Mouse (Mus musculus) kidney, postnatal 0 days (tissue): ENCODE measurements around the gene Ilf3. TPM values are rescaled to one million over a fixed set of nuclear protein-coding genes. Genes with fewer than 3 reads are reported as not detected.

ENCODE experiments used
- ATAC-seq: fragments of 200-750 bp; cut with Nextera tagmentation; replicated peaks from 2 replicates; pipeline ENCODE4 v1.8.0; 2017; ENCODE audit warnings: low read depth, moderate number of reproducible peaks, moderate TSS enrichment, moderate library complexity; ENCODE audit not compliant: low FRiP score
- DNase-seq: peaks from one replicate; pipeline ENCODE4 v3.0.0-alpha.2; 2016; ENCODE audit warnings: low spot score
- H3K27ac ChIP-seq: fragments of 300-500 bp; sonication (generic); 2 replicates; pipeline ENCODE4 v1.5.1; 2014; ENCODE audit warnings: mild to moderate bottlenecking
- H3K27me3 ChIP-seq: fragments of 300-500 bp; sonication (generic); 2 replicates; pipeline ENCODE4 v1.6.1; 2014; ENCODE audit warnings: low read length, mixed read lengths; ENCODE audit not compliant: insufficient read depth
- H3K36me3 ChIP-seq: fragments of 300-500 bp; sonication (generic); 2 replicates; pipeline ENCODE4 v1.6.1; 2014; ENCODE audit warnings: low read length, mixed read lengths; ENCODE audit not compliant: insufficient read depth
- H3K4me1 ChIP-seq: fragments of 300-500 bp; sonication (generic); replicated peaks from 2 replicates; pipeline ENCODE4 v1.6.1; 2014; ENCODE audit warnings: antibody characterized with exemption, low read length, mixed read lengths; ENCODE audit not compliant: insufficient read depth
- H3K4me2 ChIP-seq: fragments of 300-500 bp; sonication (generic); 2 replicates; pipeline ENCODE4 v1.6.1; 2014; ENCODE audit warnings: mild to moderate bottlenecking, low read length, moderate library complexity, mixed read lengths
- H3K4me3 ChIP-seq: fragments of 300-500 bp; sonication (generic); replicated peaks from 2 replicates; pipeline ENCODE4 v1.5.1; 2014; ENCODE audit warnings: low read depth, low read length
- H3K9ac ChIP-seq: fragments of 300-500 bp; sonication (generic); 2 replicates; pipeline ENCODE4 v1.6.1; 2014; ENCODE audit warnings: low read depth, low read length
- H3K9me3 ChIP-seq: fragments of 300-500 bp; sonication (generic); replicated peaks from 2 replicates; pipeline ENCODE4 v1.6.1; 2016; ENCODE audit warnings: low read length, inconsistent platforms, mixed read lengths
- CTCF ChIP-seq: IDR thresholded peaks from 2 replicates; pipeline ENCODE4 v1.5.1; 2016; ENCODE audit warnings: antibody characterized with exemption, low read depth, mild to moderate bottlenecking, moderate library complexity
- WGBS: fragments of 180-500 bp; shearing (Covaris S2); extraction: QIAGEN DNeasy Blood & Tissue Kit; methylation state at CpG from one replicate; pipeline ENCODE4 v1.1.7; 2014; 5-methylcytosine and 5-hydroxymethylcytosine counted together
- polyA plus RNA-seq: library from polyadenylated mRNA; unstranded; fragments of >200 nt; fragmentation: Nextera tagmentation; extraction: Ambion mirVana; gene quantifications from 2 replicates; pipeline ENCODE4 v1.2.1, GENCODE M21; 2015

The Ilf3 gene
- polyA plus RNA-seq, 1 experiment from 2014 or later, result 113 TPM

DNA sequence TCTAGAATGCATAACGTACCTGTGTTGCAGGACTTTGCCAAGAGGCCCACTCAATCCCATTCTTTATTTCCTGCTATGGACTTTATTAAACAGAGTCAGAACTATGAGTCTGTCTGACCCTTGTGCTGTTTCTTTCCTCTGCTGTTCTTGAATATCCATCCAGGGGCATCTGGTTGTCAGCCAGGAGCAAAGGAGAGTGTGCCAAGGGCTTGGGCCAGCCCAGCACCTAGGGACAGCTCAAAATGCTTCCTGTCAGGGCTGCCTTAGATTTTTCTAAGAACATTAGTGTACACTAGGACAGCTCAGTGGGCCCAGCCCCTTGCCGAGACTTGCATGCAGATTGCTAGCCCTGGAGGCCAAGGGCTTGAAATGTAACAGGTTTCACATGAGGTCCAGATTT is 60.1 kb downstream of the Ilf3 start:
- no peak overlapping the region for H3K4me3 ChIP-seq
- H3K36me3 ChIP-seq, result no peaks in the 10 kb centered on the region
- no peak for DNase-seq
- no peaks in the 10 kb centered on the region for H3K27me3 ChIP-seq
- 77% methylated on average over 2 of the region's 2 CpGs for WGBS
- TF ChIP-seq CTCF, result no peak
- no peak overlapping the region for H3K9ac ChIP-seq
- H3K27ac ChIP-seq, result no peak overlapping the region
- no peak overlapping the region for H3K4me2 ChIP-seq
- no peaks in the 10 kb centered on the region for H3K9me3 ChIP-seq
- peaks cover 25% of the 10 kb centered on the region for H3K4me1 ChIP-seq
- ATAC-seq, result no peak

DNA sequence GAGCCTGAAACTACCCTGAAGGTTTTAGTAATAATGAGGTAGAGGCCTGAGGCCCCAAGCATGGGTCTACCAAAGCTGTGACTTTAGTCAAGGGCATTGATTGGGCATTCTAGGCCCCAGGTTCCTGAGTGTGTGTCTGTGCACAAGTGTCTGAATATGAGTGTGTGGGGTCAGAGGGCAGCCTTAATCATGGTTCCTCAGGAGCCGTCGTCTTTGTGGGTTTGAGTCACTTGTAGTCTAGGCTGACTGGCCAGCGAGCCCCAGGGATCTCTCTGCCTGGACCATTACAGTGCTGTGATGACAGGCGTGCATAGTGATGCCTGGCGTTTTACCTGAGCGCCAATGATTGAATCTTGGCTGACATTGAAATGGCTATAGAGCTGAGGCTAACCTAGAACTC is 60.5 kb downstream of the Ilf3 start:
- Histone ChIP-seq H3K4me2 (no peak overlapping the region), H3K4me1 (peaks cover 25% of the 10 kb centered on the region), H3K9me3 (no peaks in the 10 kb centered on the region), H3K27ac (no peak overlapping the region), H3K27me3 (no peaks in the 10 kb centered on the region), H3K9ac (no peak overlapping the region), H3K36me3 (no peaks in the 10 kb centered on the region), H3K4me3 (no peak overlapping the region)
- no peak for TF ChIP-seq CTCF
- DNase-seq (no peak), ATAC-seq (no peak)
- WGBS, result 80% methylated on average over 6 of the region's 6 CpGs

DNA sequence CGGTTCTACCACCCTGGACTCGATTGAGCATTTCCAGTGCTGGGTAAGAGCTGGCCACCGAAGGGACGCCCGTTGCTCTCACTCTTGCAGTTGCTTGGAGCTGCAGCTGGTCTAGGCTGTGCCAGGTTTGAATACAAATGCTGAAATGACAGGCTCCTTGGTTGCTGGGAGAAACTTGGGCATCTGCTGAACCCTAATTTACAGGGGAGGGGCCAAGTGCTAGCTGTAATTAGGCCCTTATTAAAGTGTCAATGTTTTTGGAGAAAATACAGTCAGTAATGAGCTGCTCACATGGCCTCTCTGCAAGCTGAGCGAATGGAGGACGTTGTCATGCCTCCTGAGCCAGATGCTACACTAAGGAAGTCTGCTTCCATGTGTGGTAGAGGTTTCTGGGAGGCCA is 63.1 kb downstream of the Ilf3 start:
- no peak overlapping the region for H3K4me2 ChIP-seq
- H3K27me3 ChIP-seq, result no peaks in the 10 kb centered on the region
- ATAC-seq (no peak), DNase-seq (no peak)
- peaks cover 25% of the 10 kb centered on the region for H3K4me1 ChIP-seq
- H3K9me3 ChIP-seq, result no peaks in the 10 kb centered on the region
- TF ChIP-seq CTCF, result no peak
- no peaks in the 10 kb centered on the region for H3K36me3 ChIP-seq
- H3K4me3 ChIP-seq, result no peak overlapping the region
- no peak overlapping the region for H3K27ac ChIP-seq
- no peak overlapping the region for H3K9ac ChIP-seq
- 70% methylated on average over 7 of the region's 7 CpGs for WGBS

DNA sequence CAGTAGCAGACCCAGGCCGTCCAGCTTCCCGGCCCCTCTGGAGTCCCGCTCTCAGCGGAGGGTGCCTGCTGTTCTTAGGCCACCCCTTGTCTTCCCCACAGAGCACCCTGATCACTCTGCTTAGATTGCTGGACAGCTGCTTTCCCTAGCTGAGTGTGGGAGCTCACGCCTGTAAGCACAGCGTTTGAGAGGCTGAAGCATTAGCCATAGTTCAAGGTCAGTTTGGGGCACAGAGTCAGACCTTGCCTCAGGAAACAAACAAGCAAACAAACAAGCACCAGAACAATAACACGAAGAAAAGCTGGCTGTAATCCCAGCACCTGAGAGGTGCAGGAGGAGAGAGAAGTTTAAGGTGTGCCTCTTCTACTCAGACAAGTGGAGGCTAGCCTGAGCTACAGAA is 64.4 kb downstream of the Ilf3 start:
- no peak overlapping the region for H3K9ac ChIP-seq
- ATAC-seq (no peak), DNase-seq (no peak)
- TF ChIP-seq CTCF, result no peak
- H3K27ac ChIP-seq, result no peak overlapping the region; the same call in 1 of the 2 replicates
- no peaks in the 10 kb centered on the region for H3K27me3 ChIP-seq
- WGBS, result 82% methylated on average over 7 of the region's 7 CpGs
- H3K4me3 ChIP-seq, result no peak overlapping the region
- H3K36me3 ChIP-seq, result no peaks in the 10 kb centered on the region
- no peak overlapping the region for H3K4me2 ChIP-seq
- peaks cover 20% of the 10 kb centered on the region for H3K4me1 ChIP-seq
- H3K9me3 ChIP-seq, result no peaks in the 10 kb centered on the region

DNA sequence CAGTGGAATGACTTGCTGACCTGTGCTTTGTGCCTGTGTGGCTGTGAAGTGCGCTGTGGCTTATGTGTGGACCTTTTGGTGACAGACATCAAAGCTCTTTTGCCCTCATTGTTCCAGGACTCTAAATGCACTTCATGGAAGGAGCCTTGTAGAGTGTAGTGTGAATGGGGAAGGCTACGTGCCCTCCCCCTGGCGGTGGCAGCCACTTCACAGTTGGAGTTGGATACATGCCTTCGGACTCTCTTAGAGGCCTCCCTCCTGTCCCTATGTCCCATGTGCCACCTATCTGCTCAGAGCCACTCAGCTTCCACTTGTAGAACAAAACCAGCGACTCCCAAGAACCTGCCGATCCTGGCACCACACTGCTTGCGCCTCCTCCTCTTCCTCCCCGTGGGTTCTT is 66.1 kb downstream of the Ilf3 start:
- 77% methylated on average over 8 of the region's 8 CpGs for WGBS
- TF ChIP-seq CTCF, result 0 out of 2 replicates have a peak, but pooled peaks have one; percentile 16
- ATAC-seq, result no peak

DNA sequence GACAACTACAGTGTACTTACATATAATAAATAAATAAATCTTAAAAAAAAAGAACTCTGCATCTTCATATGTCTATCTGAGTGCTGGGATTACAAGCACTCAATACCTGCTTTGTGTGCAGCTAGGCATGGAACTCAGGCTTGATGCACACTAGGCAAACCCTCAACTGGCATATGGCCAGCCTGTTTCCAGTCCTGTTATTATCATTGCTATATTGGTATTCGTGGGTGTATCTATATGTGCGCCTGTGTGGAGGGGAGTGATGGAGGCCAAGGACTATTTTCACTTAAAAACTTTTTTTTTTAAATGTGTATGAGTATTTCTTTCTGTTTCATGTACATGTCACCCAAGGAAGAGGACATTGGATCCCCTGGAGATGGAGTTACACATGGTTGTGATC is 66.7 kb downstream of the Ilf3 start:
- DNase-seq, result no peak
- Histone ChIP-seq H3K27me3 (no peaks in the 10 kb centered on the region), H3K9ac (no peak overlapping the region), H3K4me2 (no peak overlapping the region), H3K9me3 (no peaks in the 10 kb centered on the region), H3K36me3 (no peaks in the 10 kb centered on the region), H3K4me1 (peaks cover 19% of the 10 kb centered on the region), H3K27ac (no peak overlapping the region), H3K4me3 (no peak overlapping the region)
- WGBS, result 96% methylated on average over 2 of the region's 2 CpGs
- no peak for TF ChIP-seq CTCF
- no peak for ATAC-seq

More for the DNA sequence above, 66.1 kb downstream of the Ilf3 start:
- H3K4me3 ChIP-seq, result no peak overlapping the region
- H3K9ac ChIP-seq, result no peak overlapping the region
- DNase-seq, result no peak
- H3K4me1 ChIP-seq, result peaks cover 20% of the 10 kb centered on the region
- no peaks in the 10 kb centered on the region for H3K9me3 ChIP-seq
- no peaks in the 10 kb centered on the region for H3K27me3 ChIP-seq
- H3K36me3 ChIP-seq, result no peaks in the 10 kb centered on the region
- 0 out of 2 replicates have a peak overlapping the region, but pooled peaks have one; percentile 36 for H3K27ac ChIP-seq
- H3K4me2 ChIP-seq, result no peak overlapping the region

DNA sequence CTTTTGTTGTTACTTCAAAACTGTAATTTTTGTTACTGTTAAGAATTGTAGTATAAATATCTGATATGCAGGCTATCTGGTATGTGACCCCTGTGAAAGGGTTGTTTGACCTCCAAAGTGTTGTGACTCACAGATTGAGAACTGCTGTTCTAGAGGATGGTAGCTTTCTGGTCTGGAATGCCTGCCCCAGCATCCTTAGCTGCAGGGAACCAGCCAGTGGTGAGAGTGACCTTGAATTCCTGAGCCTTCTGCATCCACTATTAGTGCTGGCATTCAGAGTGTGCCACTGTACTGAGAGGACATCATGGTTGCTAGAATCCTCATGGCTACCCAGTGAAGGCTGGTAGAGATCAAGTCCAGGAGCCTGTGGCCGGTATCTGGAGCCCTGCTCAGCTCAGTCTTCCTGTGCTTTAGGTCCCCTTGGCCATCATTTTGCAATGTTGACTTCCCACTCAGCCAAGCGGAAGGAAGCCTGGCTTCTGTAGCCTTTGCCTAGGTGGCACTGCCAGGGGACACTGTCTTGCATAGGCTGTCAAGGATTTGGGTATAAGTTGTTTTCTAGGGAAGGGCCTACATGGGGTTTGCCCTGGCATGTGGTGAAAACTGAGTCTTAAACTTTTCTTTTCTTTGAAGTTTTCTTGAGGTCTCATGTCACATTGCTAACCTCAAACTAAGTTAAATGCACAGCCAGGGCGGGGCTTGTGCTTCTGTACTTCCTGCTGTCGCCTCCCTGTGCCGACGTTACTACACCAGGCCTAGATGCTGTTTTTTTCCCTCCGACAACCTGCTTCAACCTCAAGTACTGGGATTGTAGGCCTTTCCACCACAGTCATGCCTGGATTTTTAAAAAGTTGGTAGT is 68.3 kb downstream of the Ilf3 start:
- no peak overlapping the region for H3K9ac ChIP-seq
- ATAC-seq, result no peak
- H3K4me2 ChIP-seq, result no peak overlapping the region
- no peaks in the 10 kb centered on the region for H3K9me3 ChIP-seq
- peak overlapping the region; percentile 14; the same call in 1 of the 2 replicates for H3K27ac ChIP-seq
- no peaks in the 10 kb centered on the region for H3K36me3 ChIP-seq
- no peak for TF ChIP-seq CTCF
- peaks cover 12% of the 10 kb centered on the region for H3K4me1 ChIP-seq
- 69% methylated on average over 7 of the region's 7 CpGs for WGBS
- H3K4me3 ChIP-seq, result no peak overlapping the region
- no peaks in the 10 kb centered on the region for H3K27me3 ChIP-seq
- no peak for DNase-seq
